Mouse (Mus musculus) megakaryocyte, adult 5-6 weeks (primary cell): Measurements from ENCODE around the gene Ikbke. TPM values are rescaled to one million over a fixed set of nuclear protein-coding genes. Genes with fewer than 3 reads are reported as not detected.

Experiments used
- ATAC-seq: 2 replicates; pipeline ENCODE4 v1.8.0; 2016; ENCODE audit warnings: mild to moderate bottlenecking, inconsistent platforms; ENCODE audit not compliant: poor library complexity, severe bottlenecking
- total RNA-seq, 2 experiments: library from RNA; stranded (forward) in 1 of 2; stranded (reverse) in 1 of 2; fragments of 153-499, 151-499 nt in 1 of 2; fragments of 221-1000, 200-1000 nt in 1 of 2; gene quantifications; 2 replicates each; pipeline versions ENCODE4 v1.2.3 to v1.2.4; 2015 to 2017

Gene Ikbke
- total RNA-seq, 2 experiments from 2014 or later = 24.9 to 28.4 TPM

DNA sequence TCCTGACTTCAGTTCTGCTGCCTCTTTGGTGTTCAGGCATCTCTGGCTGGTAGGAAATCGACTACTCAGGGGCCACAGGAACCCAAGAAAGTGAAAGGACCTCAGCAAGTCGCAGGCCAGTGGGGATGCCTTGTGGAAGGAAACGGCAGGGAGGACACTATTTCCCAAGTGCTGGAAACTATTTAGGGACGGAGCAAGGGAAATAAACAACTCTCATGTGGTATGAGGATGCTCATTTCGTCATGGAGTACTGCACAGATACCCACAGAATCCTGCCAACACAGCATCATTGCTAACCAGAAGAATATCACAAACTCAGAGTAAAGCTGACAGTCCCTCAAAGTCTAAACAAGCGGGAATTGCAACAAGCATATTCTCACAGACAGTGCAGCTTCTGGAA lies 36.5 kb downstream of the Ikbke start:
- no peak for ATAC-seq

DNA sequence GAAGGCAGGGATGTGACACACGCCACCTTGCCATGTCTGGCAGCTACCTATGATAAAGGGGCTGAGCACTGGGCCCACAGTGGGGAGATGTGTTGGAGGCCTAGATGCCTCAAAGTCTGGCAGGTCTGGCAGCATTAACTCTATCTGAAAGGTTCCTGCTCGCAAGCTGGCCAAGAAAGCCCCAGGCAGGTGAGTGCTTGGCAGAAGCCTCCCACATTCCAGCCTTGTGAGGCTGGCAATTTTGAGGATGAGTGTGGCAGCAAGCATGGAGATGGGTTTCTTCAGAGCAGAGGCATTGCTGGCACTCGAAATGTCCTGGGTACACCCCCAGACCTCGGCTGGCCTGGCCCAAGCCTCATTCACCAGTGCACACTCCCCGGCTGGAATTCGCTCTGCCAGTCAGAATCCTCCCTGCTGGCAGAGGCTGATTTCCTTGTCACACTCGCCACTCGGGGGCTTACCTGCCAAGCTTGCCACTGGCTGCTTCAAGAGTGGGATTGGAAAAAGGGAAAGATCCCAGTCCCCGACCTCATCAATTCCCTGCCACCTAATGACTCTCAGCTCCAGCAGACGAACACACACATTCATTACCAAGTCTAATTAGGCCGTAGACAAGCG lies 39.7 kb downstream of the Ikbke start:
- ATAC-seq = no peak

- no peak for ATAC-seq
Observed at GRCm38 (mm10) chr1:131238931-131239381, 40.5 kb downstream of the Ikbke start.

DNA sequence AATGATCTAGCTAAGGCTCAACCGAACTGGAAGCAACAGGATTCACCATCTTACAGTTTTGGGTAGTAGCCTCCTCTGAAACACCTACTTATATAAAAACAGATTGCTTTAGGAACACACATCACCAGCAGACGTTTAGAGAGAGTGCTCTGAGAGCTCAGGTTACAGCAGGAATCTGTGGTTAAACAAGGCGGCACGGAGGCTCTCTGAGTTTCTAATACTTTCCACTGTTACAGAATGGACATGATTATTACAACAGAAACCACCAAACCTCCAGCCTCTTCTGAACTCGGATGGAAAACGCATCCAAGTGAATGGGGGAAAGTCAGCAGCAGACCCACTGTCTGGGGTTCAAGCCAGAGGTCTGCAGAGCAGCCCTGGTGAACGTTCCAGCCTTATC lies 43.3 kb downstream of the Ikbke start:
- no peak for ATAC-seq

DNA sequence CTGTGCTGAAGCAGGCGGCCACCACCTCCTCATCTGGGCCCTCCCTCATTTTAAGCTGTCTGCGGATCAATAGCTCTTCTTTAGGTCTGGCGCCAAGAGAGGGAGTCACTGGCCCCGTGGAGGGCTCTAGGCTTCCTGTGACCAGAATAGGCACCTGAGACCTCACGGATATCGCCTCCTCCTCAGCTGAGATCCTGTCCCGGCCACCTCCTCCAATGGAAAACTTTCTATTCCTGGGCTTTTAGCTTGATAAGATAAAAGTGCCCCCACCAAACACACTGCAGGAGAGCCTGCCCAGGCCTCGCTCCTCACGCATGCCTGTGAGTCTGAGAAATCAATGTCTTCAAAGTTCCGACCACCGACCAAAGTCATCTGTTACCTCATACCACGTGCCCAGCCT lies 45.9 kb downstream of the Ikbke start:
- ATAC-seq = no peak

- ATAC-seq = no peak
Observed at GRCm38 (mm10) chr1:131228659-131229058, 50.7 kb downstream of the Ikbke start.

DNA sequence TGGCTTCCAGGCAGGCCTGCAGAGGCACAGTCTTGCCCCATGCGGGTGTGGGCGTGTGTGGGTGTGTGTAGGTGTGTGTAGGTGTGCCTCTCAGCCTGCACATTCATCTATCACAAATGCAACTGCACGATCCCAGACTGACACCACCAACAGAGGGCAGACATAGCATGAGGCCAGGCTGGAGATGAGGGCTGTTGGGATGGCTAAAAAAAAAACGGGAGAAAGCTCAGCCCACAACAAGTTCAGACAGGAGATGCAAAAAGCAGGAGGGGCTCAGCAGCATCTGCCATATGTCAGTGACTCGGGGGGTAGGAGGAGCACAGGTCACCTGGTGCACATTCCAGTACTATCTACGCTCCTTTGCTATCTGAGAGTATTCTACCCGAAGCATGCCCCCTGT lies 51.2 kb downstream of the Ikbke start:
- no peak for ATAC-seq

DNA sequence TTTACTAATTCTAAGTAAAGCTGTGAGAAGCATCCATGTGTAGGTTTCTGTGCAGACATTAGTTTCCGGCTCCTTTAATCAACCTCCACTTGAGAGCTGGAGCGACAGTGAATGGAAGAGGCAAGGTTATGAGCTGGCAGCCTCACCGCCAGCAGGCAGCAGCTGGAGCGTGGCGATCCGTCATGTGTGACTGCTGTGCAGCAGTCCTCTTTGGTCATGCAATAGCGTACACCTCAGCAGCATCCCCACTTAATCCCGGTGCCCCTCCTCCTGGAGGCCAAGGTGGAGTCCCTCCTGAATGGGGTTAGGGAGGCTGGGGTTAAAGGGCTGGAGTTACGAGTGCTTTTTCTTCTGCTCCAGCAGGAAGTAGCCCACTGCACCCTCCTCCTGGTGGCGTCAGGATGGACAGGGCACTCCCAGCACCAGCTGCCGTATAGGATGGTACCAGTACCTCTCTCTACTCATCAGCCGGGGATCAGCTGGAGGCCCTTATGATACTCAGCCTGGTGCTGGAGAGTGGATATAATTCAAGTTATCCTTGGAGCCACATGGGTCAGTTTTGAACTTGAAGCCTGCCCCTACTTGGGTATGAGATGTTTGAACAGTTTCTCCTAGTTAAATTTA lies 54.4 kb downstream of the Ikbke start:
- no peak for ATAC-seq

DNA sequence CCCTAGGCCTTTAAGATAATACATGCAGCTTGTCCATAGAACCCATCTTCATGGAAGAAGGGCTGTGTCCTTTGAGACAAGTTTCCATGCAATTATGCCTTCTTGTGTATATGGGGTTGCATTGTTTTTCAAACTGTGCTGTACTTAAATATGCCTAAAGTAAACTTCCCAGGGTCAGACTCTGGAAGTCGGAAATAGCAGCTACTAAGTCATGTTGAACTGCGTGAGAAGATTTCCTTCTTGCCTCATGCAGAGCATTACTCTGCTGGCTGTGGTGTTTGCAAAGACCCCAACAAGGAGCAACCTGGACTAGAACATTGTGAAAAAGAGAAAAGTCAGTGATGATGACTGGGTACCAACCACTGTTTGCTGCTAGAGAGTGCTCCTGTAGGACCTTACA lies 56.1 kb downstream of the Ikbke start:
- no peak for ATAC-seq

GRCm38 (mm10) chr1:131221822-131222590 lies 57.4 kb downstream of the Ikbke start:
- no peak for ATAC-seq

DNA sequence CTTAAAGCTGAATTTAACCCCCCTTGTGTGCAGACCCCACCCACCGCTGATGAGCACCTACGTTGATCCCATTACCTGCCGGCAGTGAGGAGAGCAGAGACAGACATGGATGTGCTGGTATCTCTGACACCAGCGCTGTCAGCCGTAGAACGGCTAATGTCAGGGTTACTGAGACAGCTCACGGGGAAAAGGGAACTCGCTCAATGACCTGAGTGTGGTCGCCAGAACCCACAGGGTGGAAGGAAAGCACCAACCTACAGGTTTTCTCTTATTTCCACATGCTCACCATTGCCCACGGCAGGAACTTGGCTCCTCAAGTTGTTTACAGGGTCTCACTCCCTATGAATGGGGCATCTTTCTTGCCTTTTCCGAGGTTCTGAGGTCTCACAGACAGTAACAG lies 60.5 kb downstream of the Ikbke start:
- ATAC-seq = peak; percentile 91

GRCm38 (mm10) chr1:131213361-131213760 lies 66.0 kb downstream of the Ikbke start:
- ATAC-seq = no peak

GRCm38 (mm10) chr1:131212956-131213355 lies 66.5 kb downstream of the Ikbke start:
- ATAC-seq = peak; percentile 43; the same call in 1 of the 2 replicates

GRCm38 (mm10) chr1:131211655-131212054 lies 67.8 kb downstream of the Ikbke start:
- ATAC-seq = no peak

GRCm38 (mm10) chr1:131209971-131210426 lies 69.4 kb downstream of the Ikbke start:
- ATAC-seq = no peak

DNA sequence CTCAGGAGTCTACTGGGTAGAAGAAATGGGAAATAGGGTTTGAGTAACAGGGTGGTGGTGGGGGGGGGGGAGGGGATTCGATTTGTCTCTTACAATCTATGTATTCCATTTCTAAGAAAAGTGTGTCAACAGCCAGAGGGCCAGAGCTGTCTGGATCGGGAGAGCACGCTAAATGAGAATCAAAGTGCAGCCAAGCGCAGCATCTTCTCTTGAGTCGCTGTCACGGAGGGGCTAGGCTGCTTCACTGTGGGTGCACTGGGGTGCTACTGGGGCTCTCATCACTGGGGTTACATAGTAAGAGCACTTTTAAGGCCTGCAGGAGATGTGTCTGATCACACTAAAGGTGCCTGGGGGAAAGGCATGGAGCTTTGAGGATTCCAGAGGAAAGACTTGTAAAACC lies 70.6 kb downstream of the Ikbke start:
- ATAC-seq = no peak

DNA sequence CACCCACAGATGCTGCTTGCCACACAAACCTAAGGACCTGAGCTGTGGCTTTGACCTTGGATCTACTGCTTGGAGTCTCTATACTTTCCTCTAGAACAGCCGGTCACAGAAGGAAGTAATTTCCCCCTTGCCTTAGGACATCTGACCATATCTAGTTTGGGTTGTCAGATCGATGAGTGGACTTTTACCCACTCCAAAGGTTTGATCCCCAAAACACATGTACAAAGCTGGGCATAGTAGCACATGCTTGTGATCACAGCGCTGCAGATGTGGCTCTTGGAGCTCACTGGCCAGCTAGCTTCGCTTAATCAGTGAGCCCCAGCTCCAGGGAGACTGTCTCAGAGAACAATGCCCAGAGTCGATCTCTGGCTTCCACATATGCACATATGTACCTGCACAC lies 71.3 kb downstream of the Ikbke start:
- no peak for ATAC-seq

GRCm38 (mm10) chr1:131207531-131207930 lies 71.9 kb downstream of the Ikbke start:
- peak; percentile 75 for ATAC-seq

- ATAC-seq = no peak
Observed at GRCm38 (mm10) chr1:131206342-131206741, 73.1 kb downstream of the Ikbke start.

DNA sequence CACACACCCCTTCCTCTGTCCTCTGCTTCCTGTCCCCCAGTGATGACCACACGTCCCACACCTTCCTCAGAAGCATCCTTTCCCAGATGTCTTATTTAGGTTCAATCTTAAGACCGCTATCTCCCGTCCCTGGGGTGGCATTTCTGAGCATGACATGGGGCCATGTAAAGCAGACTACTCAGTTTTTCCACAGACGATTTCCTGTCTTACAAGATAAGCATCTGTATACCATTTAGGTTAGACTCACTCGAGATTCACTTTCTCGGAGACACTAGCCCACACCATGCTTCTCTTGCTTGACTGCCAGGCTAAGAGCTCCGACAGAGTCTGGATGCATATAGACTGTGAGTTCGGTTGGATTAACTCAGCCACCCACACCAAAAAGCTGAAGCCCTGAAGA lies 74.9 kb downstream of the Ikbke start:
- ATAC-seq = peak; percentile 4; the same call in 1 of the 2 replicates
